Mouse (Mus musculus) testis, adult 2 months (tissue): ENCODE results near the gene Gm14325. TPM values are rescaled to one million over a fixed set of nuclear protein-coding genes. Genes with fewer than 3 reads are reported as not detected.
A peak's percentile ranks its signal among the peaks of the same experiment; 100 is the strongest.
"Not testable (repeated sequence)": the region's sequence is repeated elsewhere in the genome, so short reads cannot be mapped to it uniquely, and the experiment has no call there.

Source experiments
- H3K27ac ChIP-seq: fragments of 200-500 bp; 2 replicates; pipeline ENCODE4 v1.5.1; 2012; ENCODE audit warnings: low read depth, low read length; ENCODE audit not compliant: control insufficient read depth, insufficient read depth
- H3K27me3 ChIP-seq: fragments of 200-500 bp; 2 replicates; pipeline ENCODE4 v1.6.1; 2012; ENCODE audit warnings: mild to moderate bottlenecking, low read length, moderate library complexity; ENCODE audit not compliant: control insufficient read depth, insufficient read depth
- H3K36me3 ChIP-seq: fragments of 200-500 bp; 2 replicates; pipeline ENCODE4 v1.6.1; 2012; ENCODE audit warnings: mild to moderate bottlenecking, low read length; ENCODE audit not compliant: control insufficient read depth, insufficient read depth
- H3K4me1 ChIP-seq: fragments of 200-500 bp; 2 replicates; pipeline ENCODE4 v1.6.1; 2012; ENCODE audit warnings: low read length; ENCODE audit not compliant: control insufficient read depth, insufficient read depth
- H3K4me3 ChIP-seq: fragments of 200-500 bp; 2 replicates; pipeline ENCODE4 v1.5.1; 2012; ENCODE audit warnings: low read depth, mild to moderate bottlenecking, low read length, moderate library complexity, mixed read lengths; ENCODE audit not compliant: control insufficient read depth
- polyA plus RNA-seq: library from polyadenylated mRNA; depleted of rRNA; stranded (reverse); fragments of >200 nt; gene quantifications from 2 replicates; pipeline ENCODE4 v1.2.3, GENCODE M21; 2012; rRNA removed

Gm14325 gene
- 2.8 and 6.3 TPM in 2 replicates for polyA plus RNA-seq

DNA sequence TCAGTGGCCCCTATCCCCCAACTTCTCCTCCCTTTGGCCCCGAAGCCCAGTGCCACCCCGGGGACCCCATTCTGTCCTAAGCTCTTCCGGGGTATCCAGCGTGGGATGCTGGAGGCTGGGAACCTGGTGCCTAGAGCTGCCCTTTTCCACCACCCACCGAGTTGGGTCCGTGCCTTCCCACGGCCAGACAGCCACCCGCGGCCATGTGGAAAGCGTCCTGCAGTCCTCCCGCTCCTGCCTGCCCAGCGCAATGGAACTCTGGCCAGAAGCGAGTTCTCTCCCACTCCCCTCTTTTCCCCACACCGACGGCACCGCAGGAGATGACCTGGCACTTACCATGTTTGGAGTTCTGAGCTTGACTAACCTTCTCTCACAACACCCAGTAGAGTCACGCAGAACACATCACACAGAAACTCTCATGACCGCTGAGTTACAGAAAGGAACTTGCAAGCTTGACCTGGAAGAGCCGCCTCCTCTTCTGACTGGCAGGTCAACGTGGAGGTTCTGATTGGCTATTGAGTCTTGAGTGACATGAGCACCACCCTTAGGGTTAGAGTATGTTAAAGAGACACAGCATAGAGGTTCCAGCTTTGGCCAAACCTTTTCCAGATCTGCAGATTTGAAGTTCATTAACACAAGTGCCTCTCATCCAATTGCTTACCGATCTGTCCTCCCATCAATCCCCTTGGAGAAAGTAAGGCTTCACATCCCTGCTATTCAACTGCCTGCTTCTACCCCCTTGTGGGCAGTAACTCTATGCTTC lies at the start of gene Gm14325:
Gene Gm14325, minus strand, starts transcription at position 436 of the 763 bp plus-strand sequence.
- H3K27me3 ChIP-seq, H3K4me1 ChIP-seq, H3K36me3 ChIP-seq, H3K27ac ChIP-seq: not testable (repeated sequence)
- peak within 1 kb of the TSS; percentile 58 for H3K4me3 ChIP-seq

DNA sequence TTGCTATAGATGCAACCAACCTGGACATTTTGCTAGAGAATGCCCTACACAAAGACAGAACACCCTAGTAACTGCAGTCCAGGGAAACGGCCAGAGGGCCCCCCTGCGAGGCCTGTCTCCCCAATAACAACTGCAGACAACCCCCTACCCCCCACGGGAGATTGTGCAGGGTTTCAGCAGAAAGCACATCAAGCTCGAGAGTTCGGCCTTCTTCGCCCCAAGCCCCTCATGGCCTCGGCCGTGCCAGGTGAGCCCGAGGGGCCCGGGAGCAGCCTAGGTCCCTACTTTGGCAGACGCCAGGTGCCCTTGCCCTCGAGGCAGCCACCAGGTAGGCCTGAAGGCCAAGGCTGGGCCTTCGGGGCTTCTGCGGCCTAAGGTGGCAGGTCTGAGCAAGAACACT lies 47.6 kb upstream of the Gm14325 start:
- H3K4me3 ChIP-seq, H3K4me1 ChIP-seq, H3K27me3 ChIP-seq, H3K36me3 ChIP-seq, H3K27ac ChIP-seq: not testable (repeated sequence)

DNA sequence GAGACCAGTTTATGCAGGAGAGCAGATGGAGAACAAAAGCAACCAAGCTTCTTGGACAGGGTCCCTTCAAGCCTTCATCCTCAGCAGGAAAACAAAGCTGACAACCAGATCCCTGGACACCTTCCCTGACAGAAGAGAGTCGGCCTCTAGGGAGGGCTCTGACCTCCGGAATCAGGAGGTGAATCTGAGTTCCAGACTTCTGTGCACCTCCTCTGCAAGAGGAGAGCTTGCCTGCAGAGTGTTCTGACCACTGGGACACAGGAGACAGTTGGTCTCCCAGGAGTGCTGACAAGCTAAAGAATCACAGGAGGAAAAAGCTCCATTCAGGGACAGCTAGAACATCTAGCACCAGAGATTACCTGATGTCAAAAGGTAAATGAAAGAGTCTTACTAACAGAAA lies 22.1 kb upstream of the Gm14325 start:
- not testable (repeated sequence) for H3K27me3 ChIP-seq, H3K4me3 ChIP-seq, H3K27ac ChIP-seq, H3K36me3 ChIP-seq, H3K4me1 ChIP-seq

DNA sequence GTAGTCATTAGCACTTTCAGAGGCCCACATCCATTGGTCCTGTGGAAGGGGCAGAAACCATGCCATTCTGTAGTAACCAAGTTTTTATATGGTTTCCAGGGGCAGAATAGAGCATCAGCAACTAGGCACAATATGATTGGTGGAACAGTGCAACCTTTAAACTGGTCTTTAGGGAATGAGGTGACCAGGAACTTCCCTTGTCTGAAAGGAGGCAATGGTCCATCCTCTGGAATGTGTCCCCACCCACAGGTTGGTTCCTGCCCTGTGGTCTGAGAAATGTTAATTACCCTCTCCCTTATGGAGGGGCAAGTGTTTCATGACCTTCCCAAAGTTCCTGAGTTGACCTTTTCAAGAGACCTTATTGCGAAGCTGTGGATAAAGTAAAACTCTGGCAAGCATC lies 3.5 kb upstream of the Gm14325 start:
- H3K4me1 ChIP-seq, H3K27me3 ChIP-seq, H3K27ac ChIP-seq, H3K36me3 ChIP-seq, H3K4me3 ChIP-seq: not testable (repeated sequence)

DNA sequence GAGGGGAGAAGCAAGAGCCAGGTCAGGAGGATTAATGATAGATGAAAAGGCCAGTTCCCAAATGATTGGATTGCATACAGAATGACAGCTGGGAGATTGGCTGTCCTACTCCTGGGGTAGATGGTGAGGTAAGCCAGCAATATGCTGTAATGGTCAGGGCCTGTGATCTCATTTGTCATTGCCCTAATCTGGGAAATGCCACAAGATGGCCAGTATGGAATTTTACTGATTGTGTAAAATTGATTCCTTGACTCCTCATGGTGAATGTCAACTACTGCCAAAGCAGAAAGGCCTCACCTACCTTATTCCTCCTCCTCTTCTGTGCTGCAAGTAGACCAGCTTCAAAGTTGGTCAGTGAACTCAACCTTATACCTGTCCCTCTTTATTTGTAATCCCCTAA lies 3.4 kb downstream of the Gm14325 start:
- not testable (repeated sequence) for H3K4me3 ChIP-seq, H3K4me1 ChIP-seq, H3K27ac ChIP-seq, H3K27me3 ChIP-seq, H3K36me3 ChIP-seq

DNA sequence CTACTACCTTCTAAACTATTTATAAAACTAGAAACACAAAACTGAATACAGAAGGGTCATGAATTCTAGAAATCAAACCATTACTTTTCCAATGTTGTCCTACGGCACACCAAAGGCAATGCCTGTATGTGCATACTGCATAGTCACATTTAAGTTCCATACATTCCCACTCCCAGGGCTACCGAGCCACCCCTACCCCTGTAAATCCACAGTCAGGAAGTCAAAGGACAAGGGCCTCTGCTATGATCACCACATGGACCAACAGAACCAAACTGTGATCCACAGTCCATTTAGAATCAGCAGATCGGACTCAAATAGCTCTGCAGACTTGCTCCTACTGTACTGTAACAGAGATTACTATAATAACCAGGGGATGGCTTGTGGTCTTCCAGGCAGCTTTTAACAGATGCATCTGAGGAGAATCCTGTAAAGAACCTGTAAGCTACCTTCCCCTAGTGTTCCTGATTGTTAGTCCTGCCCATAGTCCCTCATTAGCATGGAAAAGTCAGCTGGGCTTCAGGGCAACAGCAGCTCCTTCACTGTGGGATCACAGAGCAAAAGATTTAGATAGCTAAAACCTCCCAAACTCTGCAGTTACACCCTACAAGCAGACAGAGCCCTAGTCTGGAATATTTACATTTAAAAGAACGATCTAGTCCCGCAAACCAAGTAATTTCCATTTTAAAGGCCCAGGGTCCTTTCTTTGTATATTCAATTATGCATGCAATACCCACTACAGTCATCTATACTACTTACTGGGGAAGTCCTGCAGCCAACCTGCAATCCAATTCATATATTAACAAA lies 4.2 kb downstream of the Gm14325 start:
- not testable (repeated sequence) for H3K36me3 ChIP-seq, H3K27ac ChIP-seq, H3K27me3 ChIP-seq, H3K4me3 ChIP-seq, H3K4me1 ChIP-seq

DNA sequence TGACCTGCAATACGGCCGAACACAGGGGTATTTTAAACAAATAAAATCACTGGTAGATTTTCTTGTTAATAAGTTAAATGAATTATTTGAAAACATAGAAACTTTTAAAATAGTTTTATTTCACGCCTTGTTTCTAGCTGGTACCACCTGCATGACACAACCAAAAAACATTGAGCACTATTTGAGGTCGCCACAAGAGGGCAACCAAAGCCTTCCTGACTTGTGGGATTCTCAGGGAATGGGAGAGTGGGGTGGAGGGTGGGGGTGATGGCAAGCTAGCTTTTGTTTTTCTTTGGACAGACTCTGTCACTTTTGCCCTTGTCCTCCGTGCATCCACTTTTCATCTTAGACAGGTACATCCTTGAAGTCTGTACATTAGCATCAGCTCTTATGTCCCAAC lies 18.2 kb downstream of the Gm14325 start:
- not testable (repeated sequence) for H3K4me1 ChIP-seq, H3K4me3 ChIP-seq, H3K27ac ChIP-seq, H3K36me3 ChIP-seq, H3K27me3 ChIP-seq

DNA sequence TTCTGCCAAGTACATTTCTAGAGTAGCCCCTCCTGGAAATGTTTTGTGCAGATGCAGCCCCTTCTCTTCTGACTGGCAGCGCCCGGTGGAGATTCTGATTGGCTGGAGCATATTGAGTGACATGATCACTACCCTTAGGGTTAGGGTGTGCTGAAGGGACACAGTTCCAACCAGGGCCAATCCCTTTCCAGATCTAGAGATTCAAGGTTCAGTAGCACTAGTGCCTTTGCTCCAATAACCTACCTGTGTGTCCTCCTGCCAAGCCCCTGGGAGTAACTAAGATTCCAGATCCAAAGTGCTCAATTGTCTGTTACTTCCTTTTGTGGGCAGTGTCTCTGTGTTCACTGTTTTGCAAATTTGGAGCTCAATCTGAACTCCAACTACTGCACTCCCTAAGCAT lies 34.0 kb downstream of the Gm14325 start:
- H3K4me1 ChIP-seq, H3K27ac ChIP-seq, H3K36me3 ChIP-seq, H3K4me3 ChIP-seq, H3K27me3 ChIP-seq: not testable (repeated sequence)

DNA sequence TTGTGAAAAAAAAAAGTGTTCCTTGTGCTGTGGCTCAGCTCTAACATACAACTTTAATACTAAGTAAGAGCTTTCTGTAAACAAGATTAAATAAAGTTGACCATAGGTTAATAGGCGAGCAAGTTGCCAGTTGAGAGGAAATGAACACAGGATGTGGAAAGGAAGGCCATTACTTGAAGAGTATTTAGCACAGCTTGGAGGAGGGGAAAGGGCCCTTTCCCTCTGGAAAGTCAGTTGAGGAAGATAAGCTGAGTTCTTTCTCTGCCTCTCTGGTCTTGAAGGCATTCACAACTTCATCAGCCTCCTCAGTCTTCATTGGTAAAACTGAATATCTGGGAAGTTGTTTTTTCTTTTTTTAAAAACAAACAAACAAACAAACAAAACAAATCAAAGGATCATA lies 52.8 kb downstream of the Gm14325 start:
- H3K36me3 ChIP-seq, H3K27ac ChIP-seq, H3K4me1 ChIP-seq, H3K4me3 ChIP-seq, H3K27me3 ChIP-seq: not testable (repeated sequence)

Other genes with a start within 250 kb of the Gm14325 start
- gene Gm14322, start 81.0 kb downstream of the Gm14325 start, polyA plus RNA-seq, result 0.42 TPM in 1 of 2 replicates, not detected in the other
- gene Gm14327, start 56.8 kb upstream of the Gm14325 start, polyA plus RNA-seq, result 0.25 and 0.41 TPM in 2 replicates
- gene Zfp972, start 85.3 kb upstream of the Gm14325 start, polyA plus RNA-seq, result not detected in 2 replicates
- 0.35 and 0.56 TPM in 2 replicates for gene Gm14326, start 117.0 kb upstream of the Gm14325 start, polyA plus RNA-seq
- gene Zfp971, start 182.9 kb upstream of the Gm14325 start, polyA plus RNA-seq, result 0.22 and 0.28 TPM in 2 replicates
- 0.17 and 0.32 TPM in 2 replicates for gene Zfp931, start 238.1 kb upstream of the Gm14325 start, polyA plus RNA-seq